Mouse (Mus musculus): ENCODE measurements around the gene Chst2. TPM values are rescaled to one million over a fixed set of nuclear protein-coding genes. Genes with fewer than 3 reads are reported as not detected.

Gene Chst2
- 0.72 TPM for polyA plus RNA-seq (2017; shearing (Covaris generic))

GRCm38 (mm10) chr9:95406571-95407561 lies at the start of gene Chst2:
TSS of gene Chst2 (minus strand) at chr9:95406722.

Other genes with a start within 250 kb of the Chst2 start
- gene U2surp, start 105.3 kb upstream of the Chst2 start, polyA plus RNA-seq (2017; shearing (Covaris generic)) = 195 TPM
- gene Paqr9, start 152.9 kb upstream of the Chst2 start, polyA plus RNA-seq (2017; shearing (Covaris generic)) = not detected
- gene Pcolce2, start 230.9 kb upstream of the Chst2 start, polyA plus RNA-seq (2017; shearing (Covaris generic)) = 0.06 TPM